Mouse (Mus musculus) stomach, postnatal 0 days (tissue): ENCODE measurements around the gene Ctla4.

Experiments used
- CTCF ChIP-seq: IDR thresholded peaks from 2 replicates; pipeline ENCODE4 v1.5.1; 2016; ENCODE audit warnings: antibody characterized with exemption, low read depth, mild to moderate bottlenecking, moderate library complexity
- EP300 ChIP-seq: optimal IDR thresholded peaks from 2 replicates; pipeline ENCODE3; 2016; ENCODE audit warnings: antibody characterized with exemption

DNA sequence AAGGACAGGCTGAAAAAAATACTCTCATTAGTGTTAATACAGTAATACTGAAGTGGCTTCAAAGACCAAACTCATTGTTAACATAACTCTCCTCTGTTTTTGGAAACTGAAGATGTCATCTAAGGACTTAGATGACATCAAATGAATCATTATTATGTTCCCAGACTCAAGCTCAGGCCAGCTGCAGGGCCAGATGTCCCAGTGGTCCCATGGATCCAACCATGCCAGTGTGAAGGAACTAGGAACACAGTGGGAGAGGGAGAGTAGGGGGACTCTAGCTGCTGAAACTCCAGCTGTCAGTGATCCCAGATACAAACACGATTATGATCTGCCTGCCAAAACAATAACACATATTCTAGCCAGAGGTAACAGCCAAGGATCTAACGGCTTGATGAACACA, 51.5 kb downstream of the Ctla4 start:
- TF ChIP-seq CTCF (no peak), EP300 (no peak)
